Mouse (Mus musculus): ENCODE results near the gene Gm2916.
"Not testable (repeated sequence)": the region's sequence is repeated elsewhere in the genome, so short reads cannot be mapped to it uniquely, and the experiment has no call there.

The Gm2916 gene

GRCm38 (mm10) chr14:3883872-3884271, at the start of gene Gm2916:
Gene Gm2916, plus strand, starts transcription at chr14:3884172.
- not testable (repeated sequence) for DNase-seq (ENCODE audit: low read depth, low spot score)

GRCm38 (mm10) chr14:3845945-3846344, 38.0 kb upstream of the Gm2916 start, which contains the start of gene Gm3033:
Gene Gm3033, plus strand, starts transcription at chr14:3846245.
- DNase-seq (ENCODE audit: low read depth, low spot score), result not testable (repeated sequence)

GRCm38 (mm10) chr14:3931456-3931855, 47.5 kb downstream of the Gm2916 start, which contains the start of gene Gm3029:
Gene Gm3029, plus strand, starts transcription at chr14:3931756.
- not testable (repeated sequence) for DNase-seq (ENCODE audit: low read depth, low spot score)

DNA sequence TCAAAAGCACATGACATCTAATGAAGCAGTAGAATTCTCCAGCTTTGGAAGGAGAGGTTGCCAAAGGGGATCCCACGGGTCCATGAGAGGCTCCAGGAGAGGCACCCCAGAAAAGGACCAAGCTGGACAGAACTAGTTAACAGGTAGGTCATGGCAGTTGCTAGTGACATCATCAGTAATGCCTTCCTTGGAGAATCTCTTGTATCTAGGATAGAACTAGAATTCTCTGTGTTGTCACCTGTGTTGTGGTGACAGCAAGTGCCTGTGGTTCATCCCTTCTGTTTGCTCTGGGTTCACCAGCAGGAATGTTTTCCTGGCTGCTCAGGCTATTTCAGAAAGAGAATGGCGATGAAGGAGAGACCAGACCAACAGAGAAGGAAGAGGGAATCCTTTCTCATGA, 79.3 kb downstream of the Gm2916 start, which contains the start of gene Gm3095:
TSS of gene Gm3095 (plus strand) at position 301 of the 400 bp plus-strand sequence.
- not testable (repeated sequence) for DNase-seq (ENCODE audit: low read depth, low spot score)
